10 mouse cellular contexts compared by ENCODE assay signal in genomic region chr4:127987270-127987669, GRCm38 (mm10). TPM values are rescaled to one million over a fixed set of nuclear protein-coding genes. Genes with fewer than 3 reads are reported as not detected.
DNase-seq lines count a peak whose midpoint lies in the region; ATAC-seq and TF ChIP-seq lines count a peak whose summit lies in the region.
"Had no signal": no experiment of that assay in that cellular context is flagged by ENCODE, and none has a peak within 500 bp of the region (broad histone marks: within the 10 kb centered on the region; RNA-seq: fewer than 3 reads in every experiment).

No protein-coding gene starts in this region.

- WGBS in forebrain, embryonic 13.5 days: 4% methylated on average over 10 of the region's 10 CpGs
- WGBS in midbrain, embryonic 10.5 days: 8% methylated on average over 10 of the region's 10 CpGs

- 0 out of 2 replicates have a peak overlapping the region, but pooled peaks have one; percentile 10 for H3K4me3 ChIP-seq in ES-Bruce4 (ENCODE audit: low read depth, low read length)
- H3K4me3 ChIP-seq in forebrain, embryonic 13.5 days: peak overlapping the region; percentile 67
- peak overlapping the region; percentile 75 for H3K4me3 ChIP-seq in midbrain, embryonic 10.5 days

- H3K9me3 ChIP-seq in ES-Bruce4 (replicated peaks; ENCODE audit: control insufficient read depth, insufficient read depth, low read length, poor library complexity, severe bottlenecking): no peaks in the 10 kb centered on the region
- no peaks in the 10 kb centered on the region for H3K9me3 ChIP-seq in forebrain, embryonic 13.5 days (replicated peaks)
- H3K9me3 ChIP-seq in midbrain, embryonic 10.5 days (replicated peaks): no peaks in the 10 kb centered on the region

- no peaks in the 10 kb centered on the region for H3K36me3 ChIP-seq in ES-Bruce4 (ENCODE audit: control insufficient read depth, insufficient read depth, low read length, poor library complexity, severe bottlenecking)
- H3K36me3 ChIP-seq in forebrain, embryonic 13.5 days (ENCODE audit: poor library complexity, severe bottlenecking): no peaks in the 10 kb centered on the region
- no peaks in the 10 kb centered on the region for H3K36me3 ChIP-seq in midbrain, embryonic 10.5 days

- no peak overlapping the region for H3K9ac ChIP-seq in ES-Bruce4 (ENCODE audit: low read depth, poor library complexity, severe bottlenecking)
- H3K9ac ChIP-seq in forebrain, embryonic 13.5 days: peak overlapping the region; percentile 82

- no peak overlapping the region for H3K27ac ChIP-seq in ES-Bruce4 (ENCODE audit: insufficient read depth, low read length)
- H3K27ac ChIP-seq in forebrain, embryonic 13.5 days: 0 out of 2 replicates have a peak overlapping the region, but pooled peaks have one; percentile 31
- H3K27ac ChIP-seq in midbrain, embryonic 10.5 days (replicated peaks): 0 out of 2 replicates have a peak overlapping the region, but pooled peaks have one; percentile 38

- no peak for ATAC-seq in forebrain, embryonic 13.5 days

- no peak for TF ChIP-seq EP300 in ES-Bruce4 (IDR thresholded peaks at IDR 0.05; ENCODE audit: insufficient read depth, low read depth, low read length)

- H3K4me2 ChIP-seq in forebrain, embryonic 13.5 days: peak overlapping the region; percentile 82

- TF ChIP-seq CTCF in ES-Bruce4 (IDR thresholded peaks at IDR 0.05; ENCODE audit: low read depth, low read length): no peak

- DNase-seq in embryo, embryonic 10.5 days (ENCODE audit: low spot score): peak; percentile 36
- no peak for DNase-seq in embryo, embryonic 10 days (ENCODE audit: low spot score)
- DNase-seq in midbrain, embryonic 10.5 days (ENCODE audit: low spot score): peak; percentile 38
- no peak for DNase-seq in urinary bladder, postnatal 14 days (ENCODE audit: low spot score)
- DNase-seq in B cell, adult 2 months: no peak
- no peak for DNase-seq in adrenal gland, adult (ENCODE audit: inconsistent age in 2 of 2, low spot score in 1 of 2)

- no peaks in the 10 kb centered on the region for H3K4me1 ChIP-seq in ES-Bruce4 (ENCODE audit: control insufficient read depth, insufficient read depth, low read length)
- H3K4me1 ChIP-seq in forebrain, embryonic 13.5 days: peaks cover 46% of the 10 kb centered on the region
- H3K4me1 ChIP-seq in midbrain, embryonic 10.5 days: peaks cover 41% of the 10 kb centered on the region

- H3K27me3 ChIP-seq in ES-Bruce4 (ENCODE audit: control insufficient read depth, insufficient read depth, low read length, poor library complexity, severe bottlenecking): peaks cover 6% of the 10 kb centered on the region; the same call in 1 of the 2 replicates
- peaks cover 63% of the 10 kb centered on the region for H3K27me3 ChIP-seq in forebrain, embryonic 13.5 days
- peaks cover 80% of the 10 kb centered on the region for H3K27me3 ChIP-seq in midbrain, embryonic 10.5 days (ENCODE audit: low read depth, poor library complexity, severe bottlenecking)

- TF ChIP-seq POLR2A in ES-Bruce4 (IDR thresholded peaks at IDR 0.05; ENCODE audit: insufficient read depth, low read length): no peak

RNA-seq across cellular contexts. Expression of gene Csmd2, which starts 0.4 kb away (rescaled TPM):
- polyA plus RNA-seq in ES-Bruce4 (2011; ENCODE audit: insufficient read depth, insufficient read length, low read depth, missing spikeins): 4.0 and 4.1 TPM in 2 replicates
- 4.5 and 5.1 TPM in 2 replicates for polyA plus RNA-seq in forebrain, embryonic 13.5 days (2015; fragmentation: Nextera tagmentation; extraction: Ambion mirVana)
- 1.00 and 1.5 TPM in 2 replicates for polyA plus RNA-seq in midbrain, embryonic 10.5 days (2016; fragmentation: Nextera tagmentation; extraction: Ambion mirVana)
- polyA plus RNA-seq: C2C12 had no signal

RNA-seq across cellular contexts. Expression of gene CK137956, which starts 16.5 kb away (rescaled TPM):
- not detected in 2 replicates for polyA plus RNA-seq in ES-Bruce4 (2011; ENCODE audit: insufficient read depth, insufficient read length, low read depth, missing spikeins)
- polyA plus RNA-seq in forebrain, embryonic 13.5 days (2015; fragmentation: Nextera tagmentation; extraction: Ambion mirVana): 0.29 and 0.39 TPM in 2 replicates
- polyA plus RNA-seq in midbrain, embryonic 10.5 days (2016; fragmentation: Nextera tagmentation; extraction: Ambion mirVana): 0.83 and 0.86 TPM in 2 replicates
- polyA plus RNA-seq: C2C12; large intestine, adult 2 months had no signal

Comparison
In these comparisons a context has a peak if more than half of its experiments do, and no peak if none do; other contexts are left out.
1. DNase-seq: peak in embryo, embryonic 10.5 days (single experiment) and midbrain, embryonic 10.5 days (single experiment); none in embryo, embryonic 10 days (single experiment), urinary bladder, postnatal 14 days (single experiment), B cell, adult 2 months (0 of 2) and adrenal gland, adult (0 of 2).
2. H3K4me3 ChIP-seq: peak in every context shown above with its lines; median percentile 75 in midbrain, embryonic 10.5 days; 67 in forebrain, embryonic 13.5 days; 10 in ES-Bruce4.